Mouse (Mus musculus) CD8-positive naive resting alpha-beta T cell, adult 2 months (primary cell): ENCODE results near the gene Lpxn.

ENCODE experiments used
- DNase-seq, 2 experiments: peaks; one replicate each; pipeline ENCODE4 v3.0.0; 2022; ENCODE audit warnings: low read depth in 2 of 2, low spot score in 2 of 2

Lpxn gene

GRCm38 (mm10) chr19:12804237-12804636, 8.2 kb downstream of the Lpxn start:
- no peak for DNase-seq

DNA sequence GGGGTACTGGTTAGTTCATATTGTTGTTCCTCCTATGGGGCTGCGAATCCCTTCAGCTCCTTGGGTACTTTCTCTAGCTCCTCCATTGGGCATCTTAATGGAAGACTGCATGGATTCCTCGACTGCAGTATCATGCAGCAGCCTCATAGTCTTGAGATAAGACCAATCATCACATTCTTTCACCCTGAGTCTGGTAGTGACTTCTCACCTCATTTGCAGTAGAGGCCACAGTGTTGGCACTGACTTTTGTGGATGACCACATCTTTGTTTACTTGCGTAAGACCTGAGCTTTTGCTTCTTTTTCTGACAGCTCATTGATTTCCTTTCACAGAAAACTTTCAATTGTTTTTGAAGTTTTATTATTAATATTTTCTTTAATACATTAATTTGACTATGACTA, 9.7 kb downstream of the Lpxn start:
- no peak for DNase-seq

GRCm38 (mm10) chr19:12806214-12806613, 10.2 kb downstream of the Lpxn start:
- no peak for DNase-seq

DNA sequence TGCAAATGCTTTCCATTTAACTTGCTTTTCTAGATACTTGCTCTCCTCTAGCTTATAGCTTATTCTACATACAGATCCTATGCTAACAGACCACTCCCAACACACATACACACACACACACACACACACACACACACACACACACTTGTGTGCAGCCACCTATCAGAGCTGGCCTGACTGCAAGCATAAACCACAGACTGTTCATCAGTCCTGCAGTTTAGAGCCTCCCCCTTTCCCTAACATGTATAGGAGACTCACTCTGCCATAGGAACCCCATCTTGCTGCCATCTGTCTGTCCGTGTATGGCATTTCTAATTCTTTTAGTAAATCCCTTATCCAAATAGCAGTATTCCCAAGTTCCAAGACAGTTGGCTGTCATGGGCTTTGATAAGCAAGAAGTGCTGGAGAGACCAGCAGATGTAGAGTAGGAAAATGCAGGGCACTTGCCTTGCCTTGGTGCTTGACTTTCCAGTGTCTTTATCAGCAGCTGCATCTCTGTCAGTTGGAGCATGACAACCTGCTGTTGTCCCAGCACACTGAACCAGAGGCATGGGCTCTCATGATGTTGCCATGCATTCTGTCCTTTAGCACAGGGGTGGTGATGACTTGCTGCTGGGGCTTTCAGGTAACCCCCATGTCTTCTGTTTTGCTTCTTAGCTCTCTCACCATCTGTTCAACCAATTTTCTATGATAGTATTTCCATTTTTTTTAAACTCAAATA, 16.8 kb downstream of the Lpxn start:
- no peak for DNase-seq

GRCm38 (mm10) chr19:12813883-12814282, 17.9 kb downstream of the Lpxn start:
- DNase-seq = no peak

DNA sequence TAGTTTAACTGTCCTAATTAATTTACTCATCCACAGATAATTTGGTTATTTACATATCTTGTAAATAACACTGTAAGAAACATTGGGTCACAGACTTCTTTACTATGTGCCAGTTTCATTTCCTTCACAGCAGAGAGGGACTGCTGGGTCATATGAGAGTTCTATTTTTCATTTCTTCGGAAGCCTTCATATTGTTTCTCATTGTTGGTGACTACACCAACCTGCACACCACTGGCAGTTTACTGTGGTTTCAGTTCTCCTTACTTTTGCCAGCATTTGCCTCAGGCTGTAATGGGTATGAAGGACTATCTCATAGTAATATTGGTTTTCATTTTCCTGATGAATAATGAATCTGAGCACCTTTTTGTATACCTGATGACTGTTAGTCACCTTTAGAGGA, 22.5 kb downstream of the Lpxn start:
- DNase-seq = no peak

DNA sequence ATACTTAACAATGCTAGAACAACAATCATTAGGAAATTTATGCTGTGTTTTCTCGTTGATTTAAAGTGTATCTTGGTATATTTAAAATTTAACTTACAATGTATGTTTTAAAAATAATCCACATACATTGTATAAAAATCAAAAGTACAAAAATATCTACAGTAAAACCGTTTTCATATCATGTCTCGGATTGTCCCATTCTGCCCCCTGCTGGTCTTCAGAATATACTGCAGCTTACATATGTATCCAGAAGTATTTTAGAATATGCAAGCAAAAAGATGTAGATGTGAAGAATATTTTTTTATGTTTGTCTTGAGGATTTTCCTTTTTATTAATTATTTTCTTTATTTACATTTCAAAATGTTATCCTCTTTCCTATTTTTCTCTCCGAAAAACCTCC, 24.4 kb downstream of the Lpxn start:
- peak in 1 of 2 experiments; percentile 37 for DNase-seq

GRCm38 (mm10) chr19:12824549-12824948, 28.6 kb downstream of the Lpxn start:
- no peak for DNase-seq

- DNase-seq = no peak
Measured at GRCm38 (mm10) chr19:12830823-12831430, 34.9 kb downstream of the Lpxn start.

- no peak for DNase-seq
Measured at GRCm38 (mm10) chr19:12831559-12831958, 35.6 kb downstream of the Lpxn start.

- DNase-seq = peak; percentile 35 to 46
Measured at GRCm38 (mm10) chr19:12833625-12834024, 37.6 kb downstream of the Lpxn start.

- DNase-seq = no peak
Measured at GRCm38 (mm10) chr19:12838507-12838906, 42.5 kb downstream of the Lpxn start.

GRCm38 (mm10) chr19:12846382-12846781, 50.4 kb downstream of the Lpxn start, which contains the start of gene Gm5244:
TSS of gene Gm5244 (plus strand) at chr19:12846682.
- no peak for DNase-seq

DNA sequence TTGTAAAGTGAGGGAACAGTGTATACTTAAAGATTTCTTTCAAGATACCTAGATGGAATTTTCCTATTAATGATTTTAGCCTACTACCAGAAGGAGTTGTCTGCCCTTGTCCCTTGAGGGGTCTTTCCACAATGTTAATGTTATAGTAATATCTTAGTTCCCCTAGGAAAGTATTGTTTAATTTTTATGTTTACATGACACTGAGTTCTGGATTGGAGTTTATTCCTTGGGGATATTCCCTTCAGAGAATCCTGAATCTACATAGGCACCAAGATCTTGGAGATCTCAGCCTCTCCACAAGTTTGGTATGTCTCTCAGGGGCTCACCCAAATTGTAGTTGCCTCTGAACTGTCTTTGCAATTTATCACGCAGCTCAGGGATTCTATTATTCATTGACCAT, 61.0 kb downstream of the Lpxn start, which contains the start of gene Olfr1444:
Gene Olfr1444, plus strand, starts transcription at position 301 of the 400 bp plus-strand sequence.
- DNase-seq = no peak
